Mouse (Mus musculus) ovary, postnatal 10 days (tissue): ENCODE measurements around the gene Kiss1r.

ENCODE experiments used
- DNase-seq: peaks from one replicate; pipeline ENCODE4 v3.0.0; 2022; ENCODE audit warnings: low spot score

Gene Kiss1r

GRCm38 (mm10) chr10:79924998-79925784 lies 8.4 kb downstream of the Kiss1r start:
- DNase-seq: peak; percentile 93

GRCm38 (mm10) chr10:79925785-79926490 lies 9.2 kb downstream of the Kiss1r start:
- no peak for DNase-seq

- DNase-seq: peak; percentile 74
These were observed 9.9 kb downstream of the Kiss1r start, which contains the start of gene Arid3a for GRCm38 (mm10) chr10:79926491-79927323. Arid3a (plus strand) TSS chr10:79927043.

GRCm38 (mm10) chr10:79927324-79928029 lies 10.7 kb downstream of the Kiss1r start:
- DNase-seq: peak; percentile 41

- no peak for DNase-seq
These were observed 11.4 kb downstream of the Kiss1r start for GRCm38 (mm10) chr10:79928030-79928694.

- DNase-seq: no peak
These were observed 12.3 kb downstream of the Kiss1r start for GRCm38 (mm10) chr10:79928907-79929701.

GRCm38 (mm10) chr10:79929967-79930825 lies 13.4 kb downstream of the Kiss1r start:
- no peak for DNase-seq

GRCm38 (mm10) chr10:79930826-79931186 lies 14.0 kb downstream of the Kiss1r start:
- no peak for DNase-seq

- no peak for DNase-seq
These were observed 15.0 kb downstream of the Kiss1r start for GRCm38 (mm10) chr10:79931797-79932196.

- no peak for DNase-seq
These were observed 16.0 kb downstream of the Kiss1r start for GRCm38 (mm10) chr10:79932736-79933135.

GRCm38 (mm10) chr10:79933145-79933679 lies 16.4 kb downstream of the Kiss1r start:
- DNase-seq: no peak

GRCm38 (mm10) chr10:79933861-79934260 lies 17.1 kb downstream of the Kiss1r start:
- no peak for DNase-seq

GRCm38 (mm10) chr10:79934272-79934721 lies 17.5 kb downstream of the Kiss1r start:
- peak; percentile 48 for DNase-seq

- DNase-seq: no peak
These were observed 18.2 kb downstream of the Kiss1r start for GRCm38 (mm10) chr10:79934794-79935569.

GRCm38 (mm10) chr10:79936284-79936910 lies 19.6 kb downstream of the Kiss1r start:
- no peak for DNase-seq

- DNase-seq: no peak
These were observed 20.2 kb downstream of the Kiss1r start for GRCm38 (mm10) chr10:79936911-79937441.

- DNase-seq: no peak
These were observed 21.2 kb downstream of the Kiss1r start for GRCm38 (mm10) chr10:79937775-79938526.
